Mouse (Mus musculus) embryonic facial prominence, embryonic 10.5 days (tissue): ENCODE results near the gene Dscam. TPM values are rescaled to one million over a fixed set of nuclear protein-coding genes. Genes with fewer than 3 reads are reported as not detected.

Experiments
- DNase-seq: peaks from one replicate; pipeline ENCODE4 v3.0.0-alpha.2; 2017; ENCODE audit warnings: low spot score
- H3K27ac ChIP-seq: fragments of 300-500 bp; sonication (generic); replicated peaks from 2 replicates; pipeline ENCODE4 v1.5.1; 2016; ENCODE audit warnings: mild to moderate bottlenecking
- H3K27me3 ChIP-seq: fragments of 300-500 bp; sonication (generic); replicated peaks from 2 replicates; pipeline ENCODE4 v1.6.1; 2016; ENCODE audit warnings: low read depth, mild to moderate bottlenecking; ENCODE audit not compliant: poor library complexity, severe bottlenecking
- H3K36me3 ChIP-seq: fragments of 300-500 bp; sonication (generic); replicated peaks from 2 replicates; pipeline ENCODE4 v1.6.1; 2016; ENCODE audit warnings: mild to moderate bottlenecking, moderate library complexity
- H3K4me1 ChIP-seq: fragments of 300-500 bp; sonication (generic); 2 replicates; pipeline ENCODE4 v1.6.1; 2016
- H3K4me3 ChIP-seq: fragments of 300-500 bp; sonication (generic); 2 replicates; pipeline ENCODE4 v1.5.1; 2016; ENCODE audit warnings: mild to moderate bottlenecking, moderate library complexity
- H3K9me3 ChIP-seq: fragments of 300-500 bp; sonication (generic); 2 replicates; pipeline ENCODE4 v1.6.1; 2016; ENCODE audit warnings: mild to moderate bottlenecking
- WGBS: fragments of 180-500 bp; shearing (Covaris S2); methylation state at CpG from one replicate; pipeline ENCODE4 v1.1.7; 2016; 5-methylcytosine and 5-hydroxymethylcytosine counted together
- polyA plus RNA-seq: library from polyadenylated mRNA; unstranded; fragments of >200 nt; fragmentation: Nextera tagmentation; extraction: Ambion mirVana; gene quantifications from 2 replicates; pipeline ENCODE4 v1.2.1, GENCODE M21; 2016

The Dscam gene
- 0.14 and 0.25 TPM in 2 replicates for polyA plus RNA-seq

- Histone ChIP-seq H3K4me1 (peaks cover 15% of the 10 kb centered on the region), H3K27ac (no peak within 1 kb of the TSS; the same call in 1 of the 2 replicates), H3K27me3 (peaks cover 83% of the 10 kb centered on the region), H3K4me3 (peak within 1 kb of the TSS; percentile 66), H3K9me3 (no peaks in the 10 kb centered on the region), H3K36me3 (no peaks in the 10 kb centered on the region)
- WGBS = 6% methylated on average over 60 of the region's 60 CpGs
- peak; percentile 75 for DNase-seq
Measured at GRCm38 (mm10) chr16:97170513-97171081, at the start of gene Dscam. TSS of gene Dscam (minus strand) at chr16:97170752.

- Histone ChIP-seq H3K27ac (no peak overlapping the region), H3K27me3 (no peaks in the 10 kb centered on the region), H3K4me1 (no peaks in the 10 kb centered on the region), H3K4me3 (no peak overlapping the region), H3K36me3 (no peaks in the 10 kb centered on the region), H3K9me3 (0 out of 2 replicates have a peak, but pooled peaks cover 6% of the 10 kb centered on the region)
- no peak for DNase-seq
- WGBS = 57% methylated on average over 2 of the region's 2 CpGs
Measured at GRCm38 (mm10) chr16:97219381-97219780, 48.8 kb upstream of the Dscam start.

- WGBS = 80% methylated on average over 5 of the region's 5 CpGs
- Histone ChIP-seq H3K4me3 (no peak overlapping the region), H3K27me3 (no peaks in the 10 kb centered on the region), H3K4me1 (no peaks in the 10 kb centered on the region), H3K27ac (no peak overlapping the region), H3K36me3 (no peaks in the 10 kb centered on the region), H3K9me3 (0 out of 2 replicates have a peak, but pooled peaks cover 4% of the 10 kb centered on the region)
- no peak for DNase-seq
Measured at GRCm38 (mm10) chr16:97209997-97210396, 39.4 kb upstream of the Dscam start.

GRCm38 (mm10) chr16:97208276-97208675 lies 37.7 kb upstream of the Dscam start:
- no peak overlapping the region for H3K4me3 ChIP-seq
- H3K27me3 ChIP-seq = no peaks in the 10 kb centered on the region
- H3K27ac ChIP-seq = no peak overlapping the region
- no peaks in the 10 kb centered on the region for H3K4me1 ChIP-seq
- 85% methylated on average over 2 of the region's 2 CpGs for WGBS
- no peaks in the 10 kb centered on the region for H3K36me3 ChIP-seq
- no peak for DNase-seq
- H3K9me3 ChIP-seq = no peaks in the 10 kb centered on the region

GRCm38 (mm10) chr16:97204090-97204489 lies 33.5 kb upstream of the Dscam start:
- Histone ChIP-seq H3K36me3 (no peaks in the 10 kb centered on the region), H3K9me3 (no peaks in the 10 kb centered on the region)
- 89% methylated on average over 2 of the region's 2 CpGs for WGBS

GRCm38 (mm10) chr16:97203554-97203953 lies 33.0 kb upstream of the Dscam start:
- WGBS = 93% methylated on average over 2 of the region's 2 CpGs
- Histone ChIP-seq H3K4me1 (no peaks in the 10 kb centered on the region), H3K9me3 (no peaks in the 10 kb centered on the region), H3K27me3 (no peaks in the 10 kb centered on the region), H3K4me3 (no peak overlapping the region), H3K36me3 (no peaks in the 10 kb centered on the region), H3K27ac (no peak overlapping the region)
- no peak for DNase-seq

More at GRCm38 (mm10) chr16:97204090-97204489, 33.5 kb upstream of the Dscam start:
- Histone ChIP-seq H3K27me3 (no peaks in the 10 kb centered on the region), H3K4me1 (no peaks in the 10 kb centered on the region), H3K4me3 (no peak overlapping the region), H3K27ac (no peak overlapping the region)
- no peak for DNase-seq

- no peaks in the 10 kb centered on the region for H3K4me1 ChIP-seq
- no peak overlapping the region for H3K27ac ChIP-seq
- no peak for DNase-seq
- H3K27me3 ChIP-seq = no peaks in the 10 kb centered on the region
- H3K9me3 ChIP-seq = no peaks in the 10 kb centered on the region
- H3K4me3 ChIP-seq = no peak overlapping the region
- WGBS = 77% methylated on average over 2 of the region's 2 CpGs
- no peaks in the 10 kb centered on the region for H3K36me3 ChIP-seq
Measured at GRCm38 (mm10) chr16:97194630-97195029, 24.1 kb upstream of the Dscam start.

- H3K9me3 ChIP-seq = no peaks in the 10 kb centered on the region
- no peak overlapping the region for H3K4me3 ChIP-seq
- H3K27ac ChIP-seq = no peak overlapping the region
- no peaks in the 10 kb centered on the region for H3K4me1 ChIP-seq
- H3K36me3 ChIP-seq = no peaks in the 10 kb centered on the region
- DNase-seq = no peak
- WGBS = 84% methylated on average over 1 of the region's 1 CpGs
- H3K27me3 ChIP-seq = no peaks in the 10 kb centered on the region
Measured at GRCm38 (mm10) chr16:97194179-97194578, 23.6 kb upstream of the Dscam start.

GRCm38 (mm10) chr16:97192296-97192695 lies 21.7 kb upstream of the Dscam start:
- no peak for DNase-seq
- H3K4me1 ChIP-seq = no peaks in the 10 kb centered on the region
- H3K27me3 ChIP-seq = no peaks in the 10 kb centered on the region
- no peaks in the 10 kb centered on the region for H3K9me3 ChIP-seq
- 72% methylated on average over 4 of the region's 4 CpGs for WGBS
- no peak overlapping the region for H3K27ac ChIP-seq
- no peak overlapping the region for H3K4me3 ChIP-seq
- H3K36me3 ChIP-seq = no peaks in the 10 kb centered on the region

- Histone ChIP-seq H3K4me1 (no peaks in the 10 kb centered on the region), H3K9me3 (no peaks in the 10 kb centered on the region), H3K36me3 (no peaks in the 10 kb centered on the region), H3K27ac (no peak overlapping the region), H3K4me3 (no peak overlapping the region), H3K27me3 (no peaks in the 10 kb centered on the region)
- DNase-seq = no peak
- 85% methylated on average over 1 of the region's 1 CpGs for WGBS
Measured at GRCm38 (mm10) chr16:97190604-97191003, 20.1 kb upstream of the Dscam start.

- peak; percentile 33 for DNase-seq
- Histone ChIP-seq H3K36me3 (no peaks in the 10 kb centered on the region), H3K4me1 (peaks cover 10% of the 10 kb centered on the region), H3K27me3 (peaks cover 74% of the 10 kb centered on the region), H3K27ac (no peak overlapping the region), H3K9me3 (no peaks in the 10 kb centered on the region), H3K4me3 (no peak overlapping the region)
- 46% methylated on average over 8 of the region's 8 CpGs for WGBS
Measured at GRCm38 (mm10) chr16:97171500-97171899, 948 bp upstream of the Dscam start.

- H3K27me3 ChIP-seq = peaks cover 89% of the 10 kb centered on the region
- H3K27ac ChIP-seq = no peak overlapping the region
- 7% methylated on average over 51 of the region's 51 CpGs for WGBS
Measured at GRCm38 (mm10) chr16:97169901-97170512, 545 bp downstream of the Dscam start.

GRCm38 (mm10) chr16:97168614-97169013 lies 1.9 kb downstream of the Dscam start:
- Histone ChIP-seq H3K36me3 (no peaks in the 10 kb centered on the region), H3K27ac (no peak overlapping the region), H3K4me3 (no peak overlapping the region), H3K4me1 (peaks cover 22% of the 10 kb centered on the region), H3K9me3 (no peaks in the 10 kb centered on the region), H3K27me3 (peaks cover 91% of the 10 kb centered on the region)
- DNase-seq = no peak
- 50% methylated on average over 3 of the region's 3 CpGs for WGBS

More at GRCm38 (mm10) chr16:97169901-97170512, 545 bp downstream of the Dscam start:
- H3K9me3 ChIP-seq = no peaks in the 10 kb centered on the region
- peaks cover 21% of the 10 kb centered on the region for H3K4me1 ChIP-seq
- H3K36me3 ChIP-seq = no peaks in the 10 kb centered on the region
- peak overlapping the region; percentile 66 for H3K4me3 ChIP-seq
- peak; percentile 57 for DNase-seq
